Mouse (Mus musculus): ENCODE results near the gene Fdxr.

The Fdxr gene

DNA sequence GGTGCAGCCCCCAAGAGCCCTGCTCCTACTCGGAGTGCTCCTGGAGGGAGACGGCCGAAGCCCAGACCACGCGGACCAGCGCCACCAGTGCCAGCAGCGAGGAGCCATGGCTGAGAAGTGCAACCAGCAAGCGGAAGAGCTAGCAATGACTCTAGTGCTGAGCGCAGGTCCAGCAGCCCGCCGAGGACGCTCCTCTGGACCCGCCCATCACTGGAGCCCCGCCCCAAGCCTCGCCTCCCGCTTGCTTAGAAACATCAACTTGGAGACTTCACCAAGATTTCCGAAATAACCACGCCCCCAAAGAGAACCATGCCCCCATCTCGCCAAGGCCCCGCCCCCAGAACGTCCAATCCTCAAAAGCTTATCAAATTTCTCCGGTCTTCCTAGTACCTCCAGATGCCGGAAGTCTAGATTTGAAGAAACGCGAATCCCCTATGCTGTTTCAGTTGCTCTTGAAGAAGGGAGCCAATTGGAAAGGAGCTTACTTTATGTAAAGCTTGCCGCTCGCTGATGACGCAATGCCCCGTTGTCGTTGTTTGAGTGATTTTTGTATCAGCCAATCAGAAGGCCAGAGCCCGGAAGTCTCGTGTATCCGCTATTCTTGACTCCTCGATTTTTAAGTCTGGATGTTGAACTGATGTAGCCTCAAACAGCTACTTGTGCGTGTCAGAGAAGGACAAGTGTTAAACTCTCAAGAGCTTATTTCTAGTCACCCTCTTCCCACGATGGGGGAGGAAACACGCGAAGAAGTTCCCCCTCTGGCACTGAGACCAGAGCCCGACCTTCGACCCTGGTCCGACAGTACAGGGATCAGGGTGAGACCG lies at the start of gene Fdxr:
Fdxr (minus strand) TSS at position 271 of the 824 bp plus-strand sequence.
- DNase-seq (ENCODE audit: low read depth), result peak; percentile 100

DNA sequence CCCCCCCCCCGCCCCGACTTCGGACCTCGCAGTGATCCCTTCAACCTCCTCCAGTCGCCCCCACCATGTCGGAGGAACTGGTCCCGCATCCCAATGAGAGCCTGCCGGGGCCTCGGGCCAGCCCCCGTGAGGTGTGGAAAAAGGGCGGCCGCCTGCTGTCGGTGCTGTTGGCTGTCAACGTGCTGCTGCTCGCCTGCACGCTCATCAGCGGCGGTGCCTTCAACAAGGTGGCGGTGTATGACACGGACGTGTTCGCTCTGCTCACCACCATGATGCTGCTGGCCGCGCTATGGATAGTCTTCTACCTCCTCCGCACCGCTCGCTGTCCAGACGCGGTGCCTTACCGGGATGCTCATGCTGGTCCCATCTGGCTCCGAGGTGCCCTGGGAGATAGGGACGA lies 46.5 kb upstream of the Fdxr start:
- DNase-seq (ENCODE audit: low read depth), result no peak

DNA sequence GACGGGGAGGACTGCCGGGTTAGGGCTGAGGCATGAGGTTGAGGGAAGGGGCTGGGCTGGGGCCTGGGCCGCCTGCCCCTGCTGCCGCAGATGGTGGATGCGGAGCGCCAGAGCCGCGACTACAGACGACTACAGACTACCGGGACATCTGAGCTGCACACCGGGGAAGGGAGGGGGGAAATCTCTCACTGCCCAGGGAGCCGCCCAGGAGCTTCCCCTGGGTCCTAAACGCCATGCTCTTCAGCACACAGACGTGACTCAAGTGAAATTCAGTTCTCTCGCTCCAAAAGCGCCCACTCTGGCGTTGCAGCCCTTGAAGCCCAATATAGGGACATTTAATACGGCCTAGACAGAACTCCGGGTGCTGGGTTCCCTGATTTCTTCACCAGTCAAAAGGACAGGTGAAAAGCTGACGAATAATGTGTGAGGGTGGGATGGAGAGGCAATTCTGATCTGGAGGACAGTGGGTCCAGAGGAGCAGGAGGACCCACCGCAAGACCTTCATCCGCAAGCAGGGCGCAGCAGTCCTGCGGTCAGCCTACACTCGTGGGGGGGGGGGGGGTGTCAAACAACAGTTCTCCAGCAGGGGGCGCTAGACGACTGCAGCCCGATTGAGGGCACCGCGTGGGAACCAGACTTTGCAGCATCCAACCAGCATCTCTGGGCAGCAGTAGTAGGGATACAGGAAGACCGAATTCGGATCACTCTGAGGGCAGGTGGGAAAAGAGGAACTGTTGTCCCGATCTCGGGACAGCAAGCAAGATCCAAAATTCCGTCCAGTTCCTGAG lies 45.2 kb upstream of the Fdxr start, which contains the start of gene Ush1g:
Ush1g (minus strand) TSS at position 136 of the 788 bp plus-strand sequence.
- DNase-seq (ENCODE audit: low read depth), result peak; percentile 27

DNA sequence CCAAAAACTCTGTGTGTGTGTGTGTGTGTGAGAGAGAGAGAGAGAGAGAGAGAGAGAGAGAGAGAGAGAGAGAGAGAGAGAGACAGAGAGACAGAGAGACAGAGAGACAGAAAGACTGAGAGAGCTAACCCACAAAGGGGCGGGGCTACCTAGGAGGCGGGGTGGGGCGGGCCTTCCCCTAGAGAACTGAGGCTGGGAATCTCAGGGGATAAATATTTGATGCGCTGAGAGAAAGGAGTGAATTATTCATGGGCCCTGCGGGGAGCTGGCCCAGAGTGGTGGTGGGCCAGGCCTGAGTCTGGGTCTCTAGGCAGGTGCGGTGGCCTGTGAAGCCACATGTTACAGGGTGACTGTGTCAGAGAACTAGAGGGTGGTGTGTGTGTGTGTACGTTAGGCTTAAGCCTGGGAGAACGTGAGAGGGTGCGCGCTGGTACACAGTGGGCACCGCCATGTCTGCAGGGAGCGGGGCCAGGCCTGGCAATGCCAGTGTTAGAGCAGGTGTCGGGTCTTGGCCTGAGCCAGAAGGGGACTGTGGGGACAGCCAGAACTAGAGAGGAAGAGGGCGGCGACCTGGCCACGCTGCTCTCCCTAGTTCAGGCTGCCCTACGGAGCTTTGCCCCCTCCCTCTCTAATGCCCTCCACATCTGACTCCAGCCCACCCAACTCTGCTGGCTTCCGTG lies 43.0 kb upstream of the Fdxr start:
- DNase-seq (ENCODE audit: low read depth), result no peak

DNA sequence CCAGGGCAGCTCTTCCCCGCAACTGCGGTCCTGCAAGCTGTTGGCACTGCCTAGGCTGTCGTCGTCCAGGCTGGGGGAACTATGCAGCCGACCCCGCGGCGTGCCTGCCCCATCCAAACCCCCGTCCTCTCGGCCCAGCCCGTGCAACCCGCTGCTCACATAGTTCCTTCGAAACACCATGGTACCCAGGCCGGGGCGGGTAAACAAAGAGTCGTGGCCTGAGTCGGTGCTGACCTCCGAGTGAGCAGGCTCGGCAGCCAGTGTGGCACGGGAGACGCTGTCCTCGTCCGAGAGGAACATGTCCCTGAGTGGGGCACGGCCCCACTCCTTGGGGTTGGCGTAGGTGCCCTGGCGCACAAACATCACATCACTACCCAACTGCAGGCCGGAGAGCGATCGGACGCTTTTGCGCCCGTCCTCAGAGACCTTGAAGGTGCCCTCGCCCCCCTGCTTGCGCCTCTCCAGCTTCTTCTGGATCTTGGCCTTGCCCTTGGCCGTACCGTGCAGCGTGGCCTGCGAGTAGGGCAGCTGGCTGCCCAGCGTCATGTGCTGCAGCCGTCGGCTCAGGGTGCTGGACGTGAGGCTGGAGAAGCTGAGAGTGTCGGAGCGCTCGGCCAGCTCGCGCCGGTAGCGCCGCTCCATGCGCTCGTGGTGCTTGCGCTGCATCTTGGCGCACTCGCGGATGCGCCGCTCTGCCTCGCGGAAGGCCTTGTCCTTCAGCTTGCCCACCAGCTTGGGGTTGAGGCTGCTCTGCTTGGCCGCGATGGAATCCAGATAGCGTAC lies 41.6 kb upstream of the Fdxr start:
- no peak for DNase-seq (ENCODE audit: low read depth)

DNA sequence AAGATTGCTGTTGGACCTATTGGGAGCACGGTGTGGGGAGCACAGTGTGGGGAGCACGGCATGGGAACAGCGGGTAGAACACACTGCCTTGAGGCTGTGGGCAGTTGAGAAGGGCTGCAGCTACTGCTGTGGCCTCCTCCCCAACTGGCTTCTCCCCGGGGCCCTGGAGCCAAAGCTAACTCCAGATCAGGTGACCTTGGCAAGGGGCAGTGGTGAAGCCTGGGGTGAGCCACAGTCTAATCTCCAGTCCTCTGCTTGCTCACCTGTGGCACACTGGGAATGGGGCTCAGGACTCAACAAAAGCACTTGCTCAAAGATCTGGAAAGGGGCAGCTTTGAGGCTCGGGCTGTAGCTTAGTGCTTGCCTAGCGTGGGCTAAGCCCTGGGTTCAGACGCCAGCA lies 40.4 kb upstream of the Fdxr start:
- no peak for DNase-seq (ENCODE audit: low read depth)

DNA sequence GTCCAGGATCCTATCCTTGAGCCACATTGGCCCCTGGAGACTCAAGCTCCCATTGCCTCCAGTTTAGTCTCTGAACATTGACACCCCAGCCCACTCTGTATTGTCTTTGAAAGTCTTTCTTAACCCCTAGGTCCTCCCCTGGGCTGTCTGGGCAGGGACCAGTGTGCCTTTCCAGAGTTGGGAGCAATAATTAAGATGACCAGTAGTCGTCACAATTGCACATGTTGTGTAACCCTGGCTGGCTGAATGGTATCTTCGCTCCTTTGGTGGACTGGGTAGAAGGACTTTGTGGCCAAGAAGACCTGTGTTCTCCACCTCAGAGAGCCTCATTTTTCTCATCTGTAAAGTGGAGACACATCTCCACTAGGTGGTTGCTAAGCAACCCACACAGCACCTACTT lies 37.4 kb upstream of the Fdxr start:
- no peak for DNase-seq (ENCODE audit: low read depth)

DNA sequence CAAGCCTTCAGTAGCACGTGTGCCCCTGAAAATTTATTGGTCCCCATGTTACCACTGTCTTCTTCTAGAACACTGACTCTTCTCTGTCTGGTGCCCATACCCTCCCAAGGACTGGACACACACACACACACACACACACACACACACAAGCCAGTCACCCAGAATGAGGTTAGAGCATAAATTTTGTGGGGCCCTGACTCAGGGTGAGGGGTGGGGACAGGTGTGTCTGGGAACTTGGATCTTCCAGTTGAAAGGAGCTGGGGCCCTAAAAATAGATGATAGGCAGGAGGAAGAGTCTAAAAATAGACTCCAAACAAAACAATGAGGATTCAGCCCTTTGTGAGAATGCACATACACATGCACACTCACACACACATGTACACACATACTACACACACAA lies 31.9 kb upstream of the Fdxr start:
- no peak for DNase-seq (ENCODE audit: low read depth)

DNA sequence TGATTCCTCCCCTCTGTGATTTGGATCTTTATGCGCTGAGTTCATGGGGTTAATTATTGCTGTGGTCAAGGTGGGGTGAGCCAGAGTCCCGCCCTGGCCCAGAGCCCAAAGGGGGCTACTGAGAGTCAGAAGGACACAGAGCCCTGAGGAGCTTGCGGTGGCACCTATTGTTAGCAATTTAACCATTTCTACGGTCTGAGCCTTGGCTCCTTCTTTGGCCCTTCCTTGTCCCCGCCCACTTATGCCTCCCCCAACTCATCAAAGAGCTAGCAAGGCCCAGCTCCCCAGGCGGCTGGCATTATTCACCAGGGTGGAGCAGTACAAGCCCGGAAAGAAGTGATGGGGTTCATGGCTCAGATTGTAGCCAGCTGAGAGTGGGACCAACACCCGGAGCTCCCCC lies 30.0 kb upstream of the Fdxr start, which contains the start of gene Otop2:
Otop2 (plus strand) TSS at position 301 of the 400 bp plus-strand sequence.
- no peak for DNase-seq (ENCODE audit: low read depth)

DNA sequence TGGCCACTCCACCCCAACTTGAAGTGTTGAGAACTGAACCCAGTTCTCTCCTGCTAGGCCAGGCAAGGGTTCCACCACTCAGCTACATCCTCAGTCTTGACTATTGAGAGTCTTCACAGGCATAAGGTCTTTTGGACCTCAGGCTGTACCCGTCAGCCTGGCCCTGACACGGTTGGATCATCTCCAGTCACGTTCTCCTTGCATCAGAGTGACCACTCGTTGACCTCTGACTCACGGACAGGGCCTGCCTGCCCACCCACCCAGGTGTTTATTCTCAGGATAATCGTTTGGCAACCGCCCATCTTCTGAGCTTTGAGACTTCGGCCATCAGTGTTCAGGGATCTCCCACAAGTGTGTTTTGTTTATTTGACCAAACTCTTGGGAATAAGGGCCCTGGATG lies 26.3 kb upstream of the Fdxr start:
- no peak for DNase-seq (ENCODE audit: low read depth)

DNA sequence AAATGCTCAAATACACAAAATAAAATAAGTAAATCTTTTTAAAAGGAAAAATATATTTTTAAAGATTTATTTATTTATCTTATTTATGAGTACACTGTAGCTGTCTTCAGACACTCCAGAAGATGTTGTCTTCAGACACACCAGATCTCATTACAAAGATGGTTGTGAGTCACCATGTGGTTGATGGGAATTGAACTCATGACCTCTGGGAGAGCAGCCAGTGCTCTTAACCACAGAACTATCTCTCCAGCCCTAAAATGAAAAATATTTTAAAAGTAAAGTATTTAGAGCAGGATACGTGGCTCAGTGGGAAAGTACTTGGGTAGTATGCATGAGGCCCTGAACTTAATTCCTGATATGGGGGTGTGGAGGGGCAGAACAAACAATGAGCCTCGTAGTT lies 24.5 kb upstream of the Fdxr start:
- DNase-seq (ENCODE audit: low read depth), result no peak

DNA sequence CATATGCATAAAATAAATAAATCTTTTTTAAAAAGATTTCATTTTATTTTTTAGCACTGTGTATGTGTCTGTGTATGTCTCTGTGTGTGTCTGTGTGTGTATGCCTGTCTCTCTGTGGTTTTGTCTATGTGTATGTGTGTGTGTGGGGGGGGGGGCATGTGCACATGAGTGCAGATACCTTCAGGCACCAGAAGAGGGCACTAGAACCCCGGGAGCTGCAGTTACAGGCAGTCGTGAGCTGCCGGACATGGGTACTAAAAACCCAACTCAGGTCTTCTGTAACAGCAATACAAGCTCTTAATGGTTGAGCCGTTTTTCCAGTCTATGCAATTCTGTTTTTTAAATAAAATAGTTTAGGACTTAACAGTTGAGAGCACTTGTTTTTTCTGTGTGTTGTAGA lies 23.9 kb upstream of the Fdxr start:
- no peak for DNase-seq (ENCODE audit: low read depth)

DNA sequence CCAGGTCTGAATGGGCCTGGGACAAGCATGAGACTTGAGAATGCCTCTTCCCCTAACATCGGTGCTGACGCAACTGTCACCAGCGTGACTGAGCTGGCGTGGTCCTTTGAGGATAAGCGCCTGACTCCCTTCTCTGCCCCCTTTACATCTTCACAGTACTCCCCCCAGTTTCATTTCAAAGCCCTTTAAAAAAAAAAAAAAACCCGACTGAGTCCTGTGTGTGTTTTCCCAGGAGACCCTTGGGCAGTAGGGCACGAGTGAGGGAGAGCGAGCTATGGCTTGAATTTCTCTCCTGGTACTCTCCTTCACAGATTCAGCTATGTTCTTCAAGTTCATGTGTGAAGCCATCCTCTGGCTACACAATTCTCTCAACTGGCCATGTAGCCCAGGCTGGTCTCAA lies 21.3 kb upstream of the Fdxr start:
- no peak for DNase-seq (ENCODE audit: low read depth)

DNA sequence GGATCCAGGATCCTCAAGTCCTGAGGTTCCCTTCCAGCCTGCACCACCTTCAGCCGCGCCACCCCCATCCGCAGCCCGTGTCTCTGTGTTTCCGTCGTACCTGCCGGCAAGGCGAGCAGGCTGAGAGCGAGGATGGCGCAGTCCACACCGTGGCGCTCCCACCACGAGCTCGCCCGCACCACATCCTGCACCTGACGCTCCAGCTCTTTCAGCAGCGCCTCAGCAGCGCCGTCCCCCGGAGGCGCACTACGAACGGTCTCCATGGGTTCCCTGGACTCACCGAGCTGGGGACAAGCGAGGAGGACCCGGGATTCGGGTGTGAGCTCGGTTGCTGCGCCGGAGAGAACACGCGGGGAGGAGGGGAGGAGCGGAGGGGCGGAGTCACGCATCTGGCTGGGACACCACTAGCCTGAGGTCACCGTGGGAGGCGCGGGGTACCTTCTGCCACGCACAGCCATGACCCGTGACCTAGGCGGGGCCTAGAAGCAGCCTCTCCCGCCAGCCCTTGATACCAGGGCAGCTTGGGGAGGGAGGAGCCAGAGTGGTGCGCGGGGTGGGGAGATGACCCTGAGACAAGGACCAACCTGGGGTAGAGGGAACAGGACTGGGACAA lies 20.5 kb upstream of the Fdxr start, which contains the start of gene Fads6:
Fads6 (minus strand) TSS at position 450 of the 613 bp plus-strand sequence.
- DNase-seq (ENCODE audit: low read depth), result no peak

DNA sequence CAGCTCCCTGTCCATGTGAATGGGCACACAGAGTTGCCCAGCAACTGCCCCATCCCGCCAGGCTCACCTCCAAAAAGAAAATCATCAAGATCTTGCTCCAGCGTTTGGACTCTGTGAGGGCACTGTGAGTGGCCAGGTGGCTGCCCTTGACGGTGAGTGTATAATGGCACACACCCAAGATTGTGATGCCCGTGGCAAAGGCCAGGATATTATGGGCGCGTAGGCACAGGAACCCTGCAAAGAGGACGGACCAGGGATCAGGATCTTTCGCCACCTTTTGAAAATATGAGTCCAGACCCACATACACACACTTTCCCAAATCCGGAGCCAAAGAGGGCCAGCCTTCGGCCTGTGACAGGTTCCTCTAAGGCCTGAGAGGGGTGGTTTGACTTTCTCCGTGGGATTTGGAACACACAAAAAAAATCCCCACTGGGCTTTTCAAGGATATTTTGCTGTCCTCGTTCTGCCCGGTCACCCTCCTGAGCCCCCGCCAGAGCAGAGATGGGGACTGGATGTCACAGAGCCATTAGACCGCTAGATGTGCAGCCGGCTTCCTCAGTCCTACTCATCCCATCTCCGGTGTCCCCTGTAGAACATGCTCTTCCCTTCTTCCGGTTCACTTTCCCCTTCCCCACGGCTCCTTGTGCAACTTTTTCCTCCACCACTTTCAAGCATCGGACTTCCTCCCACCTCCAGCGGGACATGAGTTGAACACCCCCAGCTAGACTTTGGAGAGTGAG lies 19.8 kb upstream of the Fdxr start:
- no peak for DNase-seq (ENCODE audit: low read depth)

DNA sequence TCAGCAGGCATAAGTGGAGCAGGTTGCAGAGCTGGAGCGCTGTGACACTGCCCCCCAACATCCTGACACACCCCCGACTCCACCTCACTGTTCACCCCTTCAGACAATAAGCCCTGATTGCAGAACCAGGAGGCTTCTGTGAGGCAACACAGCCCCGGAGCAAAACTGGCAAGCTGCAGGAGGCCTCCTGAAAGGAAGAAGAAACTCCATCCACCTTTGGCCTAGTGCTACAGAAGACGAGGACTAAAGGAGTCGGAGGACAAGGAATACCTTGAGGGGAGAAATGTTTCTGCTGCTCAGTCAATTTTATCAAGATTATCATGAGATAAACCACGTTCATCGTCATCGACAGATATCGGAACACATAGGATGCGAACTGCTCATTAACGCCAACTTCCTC lies 19.1 kb upstream of the Fdxr start:
- no peak for DNase-seq (ENCODE audit: low read depth)

DNA sequence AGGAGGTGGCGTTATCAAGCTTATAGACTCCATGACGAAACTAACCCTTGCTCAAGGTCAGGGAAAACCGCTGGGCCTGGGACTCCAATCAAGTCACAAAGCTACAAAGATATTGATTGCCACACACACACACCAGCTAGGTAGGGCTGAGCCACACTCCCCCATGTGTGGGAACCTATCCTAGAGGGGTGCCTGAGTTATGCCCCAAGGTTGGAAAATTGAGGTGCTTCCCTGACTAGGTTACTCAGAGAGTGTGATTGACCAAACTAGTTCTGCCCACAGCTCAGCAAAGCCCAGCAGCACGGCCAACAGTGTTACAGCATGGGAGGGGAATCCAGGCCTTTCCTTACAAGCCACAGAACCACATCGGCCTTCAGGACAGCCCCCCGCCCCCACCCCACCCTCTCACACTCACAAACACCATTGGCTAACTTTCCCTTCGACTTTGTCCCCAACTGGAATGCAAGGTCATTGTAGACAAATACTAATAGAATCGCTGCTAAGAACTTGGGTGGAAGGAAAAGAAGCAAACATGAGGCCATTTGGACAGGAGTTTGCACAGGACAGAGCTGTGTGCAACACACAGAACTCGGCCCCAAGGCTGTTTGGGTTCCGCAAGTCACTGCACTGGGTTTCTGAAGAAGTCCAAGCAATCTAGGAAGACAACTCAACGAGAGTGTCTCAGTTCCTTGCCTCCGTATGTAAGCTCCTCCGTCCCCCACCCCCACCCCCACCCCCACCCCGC lies 16.0 kb upstream of the Fdxr start:
- no peak for DNase-seq (ENCODE audit: low read depth)

DNA sequence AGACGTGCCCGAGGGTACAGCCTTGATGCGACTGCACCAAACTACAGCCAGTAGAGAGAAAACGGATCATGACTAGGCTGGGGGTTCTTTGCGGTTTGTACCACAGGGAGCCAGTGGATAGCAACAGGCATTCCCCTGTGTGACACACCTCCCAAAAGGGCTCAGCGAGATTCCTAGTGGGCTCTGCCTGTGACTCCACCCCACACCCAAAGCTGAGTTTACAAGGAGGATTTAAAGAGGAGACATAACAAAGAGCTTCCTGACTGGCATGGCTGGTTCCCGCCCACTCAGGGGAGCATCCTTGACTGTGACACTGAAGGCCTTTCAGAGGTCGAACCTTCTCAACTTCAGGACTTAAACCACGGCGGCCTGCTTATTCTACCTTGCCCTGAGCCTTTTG lies 14.7 kb upstream of the Fdxr start:
- DNase-seq (ENCODE audit: low read depth), result no peak

DNA sequence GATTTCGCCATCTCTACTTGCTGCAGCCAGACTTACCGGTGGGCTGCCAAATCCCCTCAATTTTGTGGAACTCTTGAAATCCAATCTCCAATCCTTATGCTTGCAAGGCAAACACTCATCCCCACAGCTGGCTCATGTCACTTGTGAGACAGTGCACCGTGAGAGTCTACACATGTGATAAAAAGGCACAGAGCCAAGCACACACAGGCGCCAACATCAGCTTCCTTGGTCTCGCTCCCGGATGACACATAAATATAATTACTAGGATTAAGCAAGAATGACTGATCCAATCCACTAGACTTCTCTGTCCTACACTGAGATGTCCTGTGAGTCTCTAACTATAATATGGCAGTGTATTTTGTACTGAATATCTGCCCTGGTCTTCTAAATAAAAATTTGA lies 14.1 kb upstream of the Fdxr start:
- DNase-seq (ENCODE audit: low read depth), result no peak

DNA sequence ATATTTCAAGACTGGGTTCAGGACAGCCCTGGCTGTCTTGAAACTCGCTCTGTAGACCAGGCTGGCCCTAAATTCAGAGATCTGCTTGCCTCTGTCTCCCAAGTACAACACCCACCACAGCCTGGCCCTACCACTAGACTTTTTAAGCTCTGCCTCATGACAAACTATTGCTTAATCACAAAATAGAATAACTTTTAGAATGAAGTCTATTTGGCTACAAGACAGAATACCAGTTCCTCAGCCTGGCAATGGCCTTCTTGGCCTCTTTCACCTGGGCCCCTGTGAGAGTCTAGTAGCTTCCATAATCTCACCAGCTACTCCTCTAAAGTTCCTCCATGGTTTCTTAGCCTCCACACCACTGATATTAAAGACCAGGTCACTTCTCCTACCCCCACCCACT lies 13.5 kb upstream of the Fdxr start:
- no peak for DNase-seq (ENCODE audit: low read depth)
